Mouse (Mus musculus) hindbrain, embryonic 12.5 days (tissue): ENCODE results near the gene Rarres1. TPM values are rescaled to one million over a fixed set of nuclear protein-coding genes. Genes with fewer than 3 reads are reported as not detected.
A peak's percentile ranks its signal among the peaks of the same experiment; 100 is the strongest.

Source experiments
- ATAC-seq: fragments of 200-750 bp; cut with Nextera tagmentation; 2 replicates; pipeline ENCODE4 v1.8.0; 2017; ENCODE audit warnings: moderate TSS enrichment; ENCODE audit not compliant: low FRiP score
- H3K27ac ChIP-seq: fragments of 300-500 bp; sonication (generic); 2 replicates; pipeline ENCODE4 v1.5.1; 2016; ENCODE audit warnings: mild to moderate bottlenecking
- H3K27me3 ChIP-seq: fragments of 300-500 bp; sonication (generic); 2 replicates; pipeline ENCODE4 v1.6.1; 2016; ENCODE audit warnings: mild to moderate bottlenecking
- H3K36me3 ChIP-seq: fragments of 300-500 bp; sonication (generic); 2 replicates; pipeline ENCODE4 v1.6.1; 2016; ENCODE audit warnings: mild to moderate bottlenecking
- H3K4me1 ChIP-seq: fragments of 300-500 bp; sonication (generic); 2 replicates; pipeline ENCODE4 v1.6.1; 2016
- H3K4me2 ChIP-seq: fragments of 300-500 bp; sonication (generic); replicated peaks from 2 replicates; pipeline ENCODE4 v1.6.1; 2016; ENCODE audit warnings: mild to moderate bottlenecking
- H3K4me3 ChIP-seq: fragments of 300-500 bp; sonication (generic); 2 replicates; pipeline ENCODE4 v1.5.1; 2016; ENCODE audit warnings: mild to moderate bottlenecking
- H3K9ac ChIP-seq: fragments of 300-500 bp; sonication (generic); 2 replicates; pipeline ENCODE4 v1.6.1; 2016; ENCODE audit warnings: mild to moderate bottlenecking, moderate library complexity
- H3K9me3 ChIP-seq: fragments of 300-500 bp; sonication (generic); replicated peaks from 2 replicates; pipeline ENCODE4 v1.6.1; 2016; ENCODE audit warnings: mild to moderate bottlenecking
- WGBS: fragments of 180-500 bp; shearing (Covaris S2); methylation state at CpG from one replicate; pipeline ENCODE4 v1.1.7; 2016; 5-methylcytosine and 5-hydroxymethylcytosine counted together
- polyA plus RNA-seq: library from polyadenylated mRNA; unstranded; fragments of >200 nt; fragmentation: Nextera tagmentation; extraction: Ambion mirVana; gene quantifications from 2 replicates; pipeline ENCODE4 v1.2.1, GENCODE M21; 2016

The Rarres1 gene
- polyA plus RNA-seq, 1 experiment from 2014 or later, result 1.6 TPM

GRCm38 (mm10) chr3:67450601-67451210 lies 64.6 kb downstream of the Rarres1 start:
- Histone ChIP-seq H3K9ac (no peak overlapping the region), H3K36me3 (peaks cover 78% of the 10 kb centered on the region), H3K27me3 (no peaks in the 10 kb centered on the region), H3K4me3 (no peak overlapping the region), H3K4me2 (no peak overlapping the region), H3K27ac (no peak overlapping the region), H3K4me1 (no peaks in the 10 kb centered on the region), H3K9me3 (no peaks in the 10 kb centered on the region)
- 90% methylated on average over 5 of the region's 5 CpGs for WGBS
- no peak for ATAC-seq

- Histone ChIP-seq H3K9ac (no peak overlapping the region), H3K4me3 (no peak overlapping the region), H3K9me3 (no peaks in the 10 kb centered on the region), H3K4me1 (no peaks in the 10 kb centered on the region), H3K36me3 (peaks cover 76% of the 10 kb centered on the region), H3K27me3 (no peaks in the 10 kb centered on the region), H3K4me2 (no peak overlapping the region), H3K27ac (no peak overlapping the region)
- no peak for ATAC-seq
- WGBS, result 95% methylated on average over 21 of the region's 21 CpGs
Observed at GRCm38 (mm10) chr3:67449660-67450059, 65.7 kb downstream of the Rarres1 start.

DNA sequence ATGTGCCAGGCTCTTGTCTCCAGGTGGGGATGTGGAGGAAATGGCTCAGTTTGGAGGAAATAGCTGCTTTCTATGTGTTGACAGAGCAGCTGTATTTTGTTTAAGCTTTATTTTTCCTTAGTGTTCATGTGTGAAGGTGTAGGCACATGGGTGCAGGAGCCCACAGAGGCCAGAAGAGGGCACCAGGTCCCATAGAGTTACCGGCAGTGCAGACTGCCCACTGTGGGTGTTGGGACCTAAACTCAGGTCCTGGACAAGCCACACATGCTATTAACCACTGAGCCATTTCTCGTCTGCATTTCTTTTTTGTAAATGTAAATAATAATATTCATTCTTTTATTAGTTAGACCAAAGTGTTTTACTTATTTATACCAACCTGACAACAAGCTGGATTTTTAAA lies 68.2 kb downstream of the Rarres1 start:
- H3K27me3 ChIP-seq, result no peaks in the 10 kb centered on the region
- peaks cover 73% of the 10 kb centered on the region for H3K36me3 ChIP-seq
- WGBS, result 95% methylated on average over 2 of the region's 2 CpGs
- no peaks in the 10 kb centered on the region for H3K4me1 ChIP-seq
- no peak overlapping the region for H3K4me2 ChIP-seq
- H3K4me3 ChIP-seq, result no peak overlapping the region
- H3K9me3 ChIP-seq, result no peaks in the 10 kb centered on the region
- no peak for ATAC-seq
- H3K27ac ChIP-seq, result no peak overlapping the region
- H3K9ac ChIP-seq, result no peak overlapping the region

DNA sequence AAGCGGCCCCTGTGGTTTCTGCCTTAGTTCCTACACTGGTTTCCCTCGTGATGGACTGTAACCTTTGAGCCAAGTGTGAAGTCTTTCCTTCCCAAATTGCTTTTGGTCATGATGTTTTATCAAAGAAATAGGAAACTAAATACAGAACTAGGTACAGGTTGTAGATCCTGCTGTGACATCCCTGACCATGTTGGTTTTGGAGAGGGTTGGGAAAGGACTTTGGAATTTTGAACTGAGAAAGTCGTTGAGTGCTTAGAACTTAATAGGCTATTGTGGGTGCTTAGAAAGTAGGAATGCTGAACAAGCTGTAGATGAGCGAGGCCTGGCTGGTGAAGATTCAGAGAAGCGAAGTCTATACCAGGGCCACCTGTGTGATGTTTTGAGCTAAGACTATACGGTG lies 81.3 kb downstream of the Rarres1 start:
- no peak overlapping the region for H3K4me2 ChIP-seq
- 95% methylated on average over 6 of the region's 6 CpGs for WGBS
- H3K9me3 ChIP-seq, result no peaks in the 10 kb centered on the region
- H3K27ac ChIP-seq, result no peak overlapping the region
- ATAC-seq, result no peak
- H3K27me3 ChIP-seq, result no peaks in the 10 kb centered on the region
- no peak overlapping the region for H3K4me3 ChIP-seq
- H3K4me1 ChIP-seq, result peaks cover 9% of the 10 kb centered on the region
- peaks cover 52% of the 10 kb centered on the region for H3K36me3 ChIP-seq
- H3K9ac ChIP-seq, result no peak overlapping the region

DNA sequence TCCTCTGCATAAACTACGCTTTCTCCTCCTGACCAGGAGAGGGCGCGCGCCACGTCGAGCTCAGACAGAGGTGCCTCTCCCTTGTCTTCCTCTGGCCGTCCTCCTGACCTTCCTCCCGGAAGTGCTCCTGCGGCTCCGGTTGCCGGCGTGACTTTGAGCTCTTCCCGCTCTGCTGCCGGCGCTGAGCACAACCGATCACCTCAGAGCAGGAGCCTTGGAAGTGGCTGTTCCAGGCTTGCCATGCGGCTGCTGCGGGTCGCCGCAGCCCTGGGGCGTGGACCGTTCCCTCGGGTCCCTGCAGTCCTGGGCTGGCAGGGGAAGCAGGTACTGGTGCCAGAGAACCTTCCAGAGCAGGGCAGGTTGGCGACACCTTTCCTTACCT lies 85.3 kb downstream of the Rarres1 start, which contains the start of gene Gfm1:
Gene Gfm1, plus strand, starts transcription at position 98 of the 382 bp plus-strand sequence.
- Histone ChIP-seq H3K4me1 (peaks cover 9% of the 10 kb centered on the region), H3K4me3 (peak within 1 kb of the TSS; percentile 93), H3K27ac (no peak within 1 kb of the TSS), H3K9ac (peak within 1 kb of the TSS; percentile 73), H3K4me2 (peak within 1 kb of the TSS; percentile 74), H3K36me3 (peaks cover 21% of the 10 kb centered on the region), H3K27me3 (no peaks in the 10 kb centered on the region), H3K9me3 (peaks cover 9% of the 10 kb centered on the region)
- ATAC-seq, result peak; percentile 95
- under 1% methylated on average over 24 of the region's 24 CpGs for whole genome bisulfite sequencing

- 37% methylated on average over 8 of the region's 8 CpGs for WGBS
- Histone ChIP-seq H3K9me3 (peaks cover 9% of the 10 kb centered on the region), H3K27ac (no peak overlapping the region), H3K4me3 (peak overlapping the region; percentile 93), H3K4me1 (peaks cover 9% of the 10 kb centered on the region), H3K27me3 (no peaks in the 10 kb centered on the region), H3K36me3 (peaks cover 18% of the 10 kb centered on the region), H3K9ac (no peak overlapping the region), H3K4me2 (peak overlapping the region; percentile 74)
- ATAC-seq, result peak; percentile 79
Observed at GRCm38 (mm10) chr3:67429338-67429998, 85.9 kb downstream of the Rarres1 start.

Other genes with a start within 250 kb of the Rarres1 start
- 39.6 and 44.0 TPM in 2 replicates for gene Mlf1, start 141.4 kb downstream of the Rarres1 start, polyA plus RNA-seq
- not detected in 2 replicates for gene Gm17402, start 140.4 kb downstream of the Rarres1 start, polyA plus RNA-seq
- gene Gfm1, start 85.4 kb downstream of the Rarres1 start, polyA plus RNA-seq, result 38.5 and 39.6 TPM in 2 replicates
- gene Lxn, start 51.6 kb downstream of the Rarres1 start, polyA plus RNA-seq, result 125 and 139 TPM in 2 replicates
- gene Mfsd1, start 67.2 kb upstream of the Rarres1 start, polyA plus RNA-seq, result 56.0 and 57.1 TPM in 2 replicates